Mouse (Mus musculus) heart, adult 2 months (tissue): ENCODE measurements around the gene Htra3.

Experiments
- CTCF ChIP-seq: fragments of 200-600 bp; IDR thresholded peaks from 2 replicates; pipeline ENCODE4 v1.8.1; 2022; ENCODE audit warnings: antibody characterized with exemption, mild to moderate bottlenecking, moderate library complexity
- EP300 ChIP-seq: fragments of 200-500 bp; IDR thresholded peaks from 2 replicates; pipeline ENCODE4 v1.6.1; 2011; ENCODE audit warnings: low read depth, low read length, control low read depth; ENCODE audit not compliant: insufficient read depth
- POLR2A ChIP-seq: fragments of 200-500 bp; IDR thresholded peaks from 2 replicates; pipeline ENCODE4 v1.6.1; 2011; ENCODE audit warnings: mild to moderate bottlenecking, low read depth, low read length, control low read depth; ENCODE audit not compliant: insufficient read depth

DNA sequence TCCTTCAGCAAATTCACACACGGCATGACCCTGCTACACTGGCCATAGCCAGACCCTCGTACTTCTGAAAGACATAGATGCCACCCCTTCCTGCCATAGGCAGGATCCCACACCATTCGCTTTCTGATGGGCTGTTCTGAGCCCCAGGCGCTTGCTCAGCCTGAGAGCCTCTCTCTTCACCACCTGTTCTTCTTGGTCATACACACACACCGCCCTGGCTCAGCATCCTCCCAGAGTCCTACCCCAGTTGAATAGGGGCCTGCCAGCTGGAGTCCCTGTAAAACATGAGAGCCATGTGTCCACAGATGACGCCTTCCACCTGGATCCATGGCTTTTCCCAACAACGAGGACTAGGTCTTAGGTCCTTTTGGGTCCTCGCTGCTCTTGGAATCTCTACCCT lies 66.9 kb downstream of the Htra3 start:
- TF ChIP-seq POLR2A = no peak
- TF ChIP-seq CTCF = no peak
- TF ChIP-seq EP300 = no peak
